Mouse (Mus musculus) cortical plate, adult 2 months (tissue): ENCODE data around the gene Bdkrb2.

Experiments used
- CTCF ChIP-seq: fragments of 200-500 bp; IDR thresholded peaks from 2 replicates; pipeline ENCODE4 v1.5.1; 2011; ENCODE audit warnings: mild to moderate bottlenecking, control low read depth, low read length; ENCODE audit not compliant: insufficient read depth; ENCODE audit errors: extremely low read depth
- POLR2A ChIP-seq: fragments of 200-500 bp; IDR thresholded peaks from 2 replicates; pipeline ENCODE4 v1.6.1; 2011; ENCODE audit warnings: mild to moderate bottlenecking, low read length, control low read depth; ENCODE audit not compliant: insufficient read depth; ENCODE audit errors: extremely low read depth

GRCm38 (mm10) chr12:105548881-105549280 is 14.1 kb upstream of the Bdkrb2 start:
- no peak for TF ChIP-seq POLR2A
- TF ChIP-seq CTCF, result no peak
